Mouse (Mus musculus): ENCODE data around the gene Pgbd5.
"Not testable (repeated sequence)": the region's sequence is repeated elsewhere in the genome, so short reads cannot be mapped to it uniquely, and the experiment has no call there.

The Pgbd5 gene

GRCm38 (mm10) chr8:124430881-124431280 is 8.6 kb downstream of the Pgbd5 start:
- no peak for DNase-seq (ENCODE audit: low read depth)

- DNase-seq (ENCODE audit: low read depth), result no peak
Observed at GRCm38 (mm10) chr8:124429417-124429816, 10.0 kb downstream of the Pgbd5 start.

DNA sequence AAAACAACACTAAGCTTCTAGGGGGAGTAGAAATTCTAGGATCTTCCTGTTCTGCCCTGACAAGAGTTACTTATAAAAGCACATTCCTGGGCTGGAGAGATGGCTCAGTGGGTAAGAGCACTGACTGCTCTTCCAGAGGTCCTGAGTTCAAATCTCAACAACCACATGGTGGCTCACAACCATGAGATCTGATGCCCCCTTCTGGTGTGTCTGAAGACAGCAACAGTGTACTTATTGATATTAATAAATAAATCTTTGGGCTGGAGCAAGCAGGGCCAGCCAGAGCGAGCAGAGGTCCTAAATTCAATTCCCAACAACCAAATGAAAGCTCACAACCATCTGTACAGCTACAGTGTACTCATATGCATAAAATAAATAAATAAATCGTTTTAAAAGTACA is 10.7 kb downstream of the Pgbd5 start:
- DNase-seq (ENCODE audit: low read depth), result not testable (repeated sequence)

- no peak for DNase-seq (ENCODE audit: low read depth)
Observed at GRCm38 (mm10) chr8:124421413-124421812, 18.0 kb downstream of the Pgbd5 start.

- DNase-seq (ENCODE audit: low read depth), result no peak
Observed at GRCm38 (mm10) chr8:124418927-124419326, 20.5 kb downstream of the Pgbd5 start.

- no peak for DNase-seq (ENCODE audit: low read depth)
Observed at GRCm38 (mm10) chr8:124418185-124418584, 21.3 kb downstream of the Pgbd5 start.

GRCm38 (mm10) chr8:124416646-124417045 is 22.8 kb downstream of the Pgbd5 start:
- DNase-seq (ENCODE audit: low read depth), result no peak

- no peak for DNase-seq (ENCODE audit: low read depth)
Observed at GRCm38 (mm10) chr8:124415789-124416188, 23.7 kb downstream of the Pgbd5 start.

DNA sequence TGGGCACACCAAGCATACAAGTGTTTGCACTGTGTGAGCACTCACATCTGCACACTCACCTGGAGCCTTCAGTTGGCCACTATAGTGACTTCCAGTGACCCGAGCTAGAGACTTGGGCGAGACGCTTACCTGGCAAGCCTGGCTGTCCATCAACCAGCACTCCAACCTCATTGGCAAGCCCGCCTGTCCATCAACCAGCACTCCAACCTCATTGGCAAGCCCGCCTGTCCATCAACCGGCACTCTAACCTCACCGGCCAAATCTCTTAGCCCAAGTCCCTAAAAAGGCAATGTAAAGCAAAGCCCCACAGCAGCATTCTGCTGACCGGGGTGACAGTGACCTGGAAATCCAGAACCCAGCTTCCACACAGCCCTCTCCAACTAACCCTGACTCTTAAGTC is 24.5 kb downstream of the Pgbd5 start:
- DNase-seq (ENCODE audit: low read depth), result no peak

DNA sequence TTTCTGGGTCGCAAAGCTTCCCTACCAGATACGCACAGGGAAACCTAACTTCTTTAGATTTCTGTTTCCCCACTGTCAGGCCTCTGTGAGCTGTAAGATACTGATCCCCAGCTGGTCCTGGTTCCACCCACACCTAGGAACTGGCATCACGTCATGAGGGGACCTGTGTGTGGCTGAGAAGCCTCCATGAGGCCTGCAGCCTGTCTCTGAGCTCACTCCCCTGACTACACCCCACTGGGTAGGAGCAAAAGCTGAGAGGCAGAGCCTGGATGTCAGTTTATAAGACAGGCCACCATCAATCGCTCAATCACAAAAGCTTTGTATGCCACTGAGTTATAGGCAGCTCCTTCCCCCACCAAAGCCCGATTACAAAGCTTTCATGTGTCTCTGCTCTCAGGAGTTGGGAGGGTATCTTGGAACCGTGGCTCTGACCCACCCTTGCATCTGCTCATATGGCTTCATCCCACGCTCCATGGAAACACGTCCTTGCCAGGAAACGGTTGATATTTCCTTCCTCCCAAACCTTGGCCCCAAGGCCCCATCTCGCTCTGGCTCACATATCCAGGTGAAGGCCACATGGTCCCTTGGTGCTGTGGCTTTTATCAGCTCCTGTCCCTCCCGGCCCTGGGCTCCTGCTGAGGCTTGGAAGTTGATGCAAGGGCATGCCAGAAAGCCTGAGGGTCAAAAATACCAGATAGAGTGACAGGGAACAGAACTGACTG is 26.1 kb downstream of the Pgbd5 start:
- no peak for DNase-seq (ENCODE audit: low read depth)

DNA sequence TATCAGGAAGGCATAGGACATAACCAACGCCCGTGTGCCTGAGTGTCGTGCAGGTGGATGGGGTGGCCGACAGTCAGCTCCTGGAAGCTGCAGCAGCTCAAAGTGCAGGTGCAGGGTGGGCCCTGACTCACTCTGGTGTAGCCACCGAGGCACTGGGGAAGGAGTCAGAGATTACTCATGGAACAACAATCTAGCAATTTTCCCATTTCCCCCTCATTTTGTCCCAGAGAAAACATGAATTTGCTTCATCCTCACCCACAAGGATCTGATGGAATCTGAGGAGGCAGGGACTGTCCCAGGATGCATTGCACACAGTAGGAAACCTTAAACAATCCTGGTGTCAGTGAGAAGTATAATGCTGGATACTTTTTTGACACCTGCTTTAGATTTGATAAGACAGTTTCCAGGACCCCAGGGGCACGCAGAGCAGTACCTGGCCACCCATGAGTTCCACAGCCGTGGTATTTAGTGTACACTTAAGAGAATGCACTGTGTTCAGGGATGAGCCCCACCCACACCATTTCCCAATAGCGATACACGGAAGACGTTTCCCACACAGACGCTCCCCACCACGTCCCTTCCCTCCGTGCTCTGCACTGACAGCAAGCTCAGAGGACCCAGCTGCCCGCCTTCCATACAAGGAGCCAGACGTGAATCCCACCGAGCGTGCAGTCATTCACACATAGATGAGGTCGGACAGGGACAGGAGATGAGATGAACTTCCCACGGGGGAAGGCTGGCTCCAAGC is 26.8 kb downstream of the Pgbd5 start:
- no peak for DNase-seq (ENCODE audit: low read depth)

- no peak for DNase-seq (ENCODE audit: low read depth)
Observed at GRCm38 (mm10) chr8:124404471-124405260, 34.8 kb downstream of the Pgbd5 start.

- no peak for DNase-seq (ENCODE audit: low read depth)
Observed at GRCm38 (mm10) chr8:124403876-124404275, 35.6 kb downstream of the Pgbd5 start.

DNA sequence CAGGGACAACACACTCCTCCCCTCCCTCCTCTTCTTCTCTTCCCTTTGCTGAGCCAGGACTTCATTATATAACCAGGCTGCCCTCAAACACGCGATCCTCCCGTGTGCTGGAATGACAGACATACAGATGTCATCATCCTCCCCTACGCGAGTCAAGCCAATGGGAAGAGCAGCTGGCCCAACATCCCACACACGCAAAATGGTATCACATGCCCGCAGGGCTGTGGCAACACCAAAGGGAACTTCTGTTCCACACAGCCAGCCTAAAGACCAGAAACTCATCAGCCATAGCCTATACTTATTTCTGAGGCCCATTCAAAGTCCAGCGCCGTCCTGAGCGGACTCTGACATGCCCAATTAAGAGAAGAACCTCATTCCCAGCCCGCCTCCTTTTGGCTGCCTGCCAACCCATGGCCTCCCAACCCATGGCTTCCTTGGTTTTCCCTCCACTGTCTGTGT is 40.0 kb downstream of the Pgbd5 start:
- no peak for DNase-seq (ENCODE audit: low read depth)

- DNase-seq (ENCODE audit: low read depth), result no peak
Observed at GRCm38 (mm10) chr8:124398843-124399402, 40.5 kb downstream of the Pgbd5 start.

GRCm38 (mm10) chr8:124397321-124398065 is 42.0 kb downstream of the Pgbd5 start:
- DNase-seq (ENCODE audit: low read depth), result no peak

DNA sequence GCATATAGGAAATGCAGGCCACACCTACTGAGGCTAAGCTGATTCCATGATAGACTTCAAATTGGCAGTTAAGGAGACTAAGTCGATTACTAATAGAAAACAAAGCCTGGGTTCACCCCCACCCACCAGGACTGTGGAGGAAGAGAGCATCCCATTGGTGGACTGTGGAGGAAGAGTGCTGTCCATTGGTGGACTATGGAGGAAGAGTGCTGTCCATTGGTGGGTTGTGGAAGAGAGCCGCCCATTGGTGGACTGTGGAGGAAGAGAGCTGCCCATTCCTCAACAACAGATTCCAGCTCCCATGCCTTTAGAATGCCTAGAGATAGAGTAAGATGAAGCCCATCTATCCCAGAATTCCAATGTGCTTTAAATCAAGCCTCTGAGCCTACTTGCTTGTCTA is 42.9 kb downstream of the Pgbd5 start:
- no peak for DNase-seq (ENCODE audit: low read depth)

DNA sequence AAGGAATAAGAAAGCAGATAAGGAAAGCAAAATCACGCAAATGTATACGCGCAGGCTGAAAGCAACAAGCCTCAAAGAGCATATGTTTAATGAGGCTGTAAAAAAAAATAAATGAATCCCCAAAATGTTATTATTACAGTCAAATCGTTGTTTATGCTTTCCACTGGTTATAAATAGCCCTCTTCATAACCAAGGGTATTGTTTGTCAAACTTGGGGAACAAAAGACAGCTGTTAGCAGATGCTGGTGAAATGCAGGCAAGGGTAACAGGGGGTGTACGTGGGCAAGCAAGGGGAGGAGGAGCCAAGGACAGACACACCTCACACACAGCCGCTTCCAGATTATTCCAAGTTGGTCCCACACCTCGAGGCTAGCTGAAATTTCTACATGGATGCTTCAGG is 44.1 kb downstream of the Pgbd5 start:
- DNase-seq (ENCODE audit: low read depth), result no peak

DNA sequence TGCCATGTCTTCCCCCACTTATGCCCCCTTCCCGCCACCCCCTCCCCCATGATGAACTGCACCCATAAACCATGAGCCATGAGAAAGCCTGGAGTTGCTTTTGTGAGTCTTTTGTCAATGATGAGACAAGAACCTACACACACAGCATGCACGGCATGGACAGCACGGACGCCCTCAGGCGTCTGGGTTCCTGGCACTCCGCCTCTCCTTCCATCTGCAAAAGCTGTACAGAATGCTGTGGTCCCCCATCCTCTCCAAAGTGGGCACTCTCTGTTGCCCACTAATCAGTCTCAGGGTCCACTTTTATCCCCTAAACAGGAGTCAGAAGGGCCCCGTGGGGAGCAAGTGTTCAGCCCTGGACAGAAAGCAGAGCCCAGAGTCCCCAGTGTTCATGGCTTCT is 44.5 kb downstream of the Pgbd5 start:
- DNase-seq (ENCODE audit: low read depth), result no peak

- no peak for DNase-seq (ENCODE audit: low read depth)
Observed at GRCm38 (mm10) chr8:124393927-124394326, 45.5 kb downstream of the Pgbd5 start.

GRCm38 (mm10) chr8:124393013-124393412 is 46.4 kb downstream of the Pgbd5 start:
- no peak for DNase-seq (ENCODE audit: low read depth)
